Mouse (Mus musculus) layer of hippocampus, postnatal 10 days (tissue): ENCODE data around the gene Fars2. TPM values are rescaled to one million over a fixed set of nuclear protein-coding genes. Genes with fewer than 3 reads are reported as not detected.
"Not testable (repeated sequence)": the region's sequence is repeated elsewhere in the genome, so short reads cannot be mapped to it uniquely, and the experiment has no call there.

ENCODE experiments used
- DNase-seq, 2 experiments: peaks; one replicate each; pipeline ENCODE4 v3.0.0; 2021; ENCODE audit warnings: low spot score in 2 of 2
- total RNA-seq, 2 experiments: library from RNA; stranded (reverse); gene quantifications; 2 replicates each; pipeline ENCODE4 v1.2.3; 2021

The Fars2 gene
- total RNA-seq, 2 experiments from 2014 or later: 34.5 to 39.1 TPM

DNA sequence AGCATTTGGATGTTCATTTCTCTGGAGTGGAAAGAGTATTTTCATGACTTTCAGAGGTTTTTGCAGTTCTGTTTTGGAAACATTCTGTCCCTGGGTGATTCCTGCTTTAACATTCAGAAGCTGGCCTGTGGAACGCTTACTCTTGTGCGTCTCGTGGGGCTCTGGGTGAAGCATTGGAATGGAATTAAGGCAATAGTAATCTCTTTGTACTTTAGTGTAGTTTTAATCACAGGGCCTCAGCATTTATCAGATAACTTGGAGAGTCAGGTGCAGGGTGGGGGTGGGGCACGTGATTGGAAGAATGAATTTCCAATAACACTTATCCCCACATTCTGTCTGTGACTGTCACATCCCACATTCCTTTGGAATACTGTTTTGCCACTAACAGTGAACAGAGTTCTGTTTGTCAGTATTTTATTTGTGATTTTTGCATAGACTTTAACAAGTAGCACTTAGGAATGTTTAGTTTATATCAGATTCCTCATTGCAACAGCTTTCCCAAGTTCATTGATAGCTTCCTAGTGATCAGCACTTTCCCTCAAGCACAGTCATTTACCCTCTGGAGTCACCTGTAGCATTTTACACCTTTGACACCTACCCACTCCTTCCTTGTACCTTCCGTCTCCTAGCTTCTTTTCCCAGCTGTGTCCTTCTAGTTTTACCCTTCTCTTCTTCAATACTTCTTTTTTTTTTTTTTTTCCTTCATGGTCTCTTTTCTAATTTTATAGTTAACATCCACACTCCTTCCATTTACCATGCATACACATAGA lies 23.2 kb downstream of the Fars2 start:
- no peak for DNase-seq

DNA sequence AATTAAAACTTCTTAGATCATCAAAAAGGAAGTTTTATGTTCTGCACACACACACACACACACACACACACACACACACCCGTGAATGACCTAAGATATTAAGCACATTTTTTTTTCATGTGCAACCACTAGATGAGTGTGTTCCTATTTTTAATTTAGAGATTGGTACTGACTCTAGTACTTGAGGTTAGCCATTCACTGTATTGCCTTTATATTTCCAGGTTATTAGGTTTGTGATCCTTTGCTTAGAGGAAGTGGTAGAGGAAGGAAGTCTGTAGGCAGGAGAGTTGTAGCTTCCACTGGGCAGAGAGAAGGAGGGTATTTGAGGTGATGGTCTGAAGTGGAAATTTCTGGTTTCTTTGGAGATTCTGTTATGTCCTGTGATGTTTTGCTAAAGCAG lies 28.4 kb downstream of the Fars2 start:
- no peak for DNase-seq

DNA sequence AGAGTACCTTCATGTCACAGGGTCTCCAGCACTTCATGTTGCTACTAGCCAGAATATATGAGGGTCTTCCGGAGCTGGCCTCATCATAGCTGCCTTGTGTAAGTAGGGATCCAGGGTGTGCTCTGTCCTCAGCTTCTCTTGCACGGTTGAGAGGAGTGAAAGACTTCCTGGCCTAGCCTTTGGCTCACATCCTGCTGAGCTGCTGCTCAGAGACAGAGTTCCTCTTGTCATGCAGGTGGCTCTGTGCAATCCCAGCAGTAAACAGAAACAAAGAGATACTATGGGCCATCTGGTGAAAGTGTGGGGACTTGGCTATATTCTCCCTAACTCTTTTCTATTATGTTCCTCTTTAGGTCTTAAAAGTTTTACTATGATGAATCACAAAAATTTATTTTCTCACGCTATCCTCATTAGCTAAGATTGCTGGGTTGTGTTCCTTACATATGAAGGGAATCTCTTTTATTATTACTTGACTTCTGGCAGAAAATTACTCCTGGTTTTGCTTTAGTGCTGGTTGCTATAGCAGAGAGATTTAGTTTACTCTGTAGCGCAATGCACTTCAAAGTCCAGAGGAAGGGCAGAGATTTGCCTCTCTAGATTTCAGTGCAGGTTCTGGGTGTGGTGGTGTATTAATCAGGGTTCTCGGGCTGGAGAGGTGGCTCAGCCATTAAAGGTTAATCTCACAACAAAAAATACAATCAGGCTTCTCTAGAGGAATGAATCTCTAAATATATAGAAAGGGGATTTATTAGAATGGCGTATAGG lies 32.1 kb downstream of the Fars2 start:
- DNase-seq: no peak

DNA sequence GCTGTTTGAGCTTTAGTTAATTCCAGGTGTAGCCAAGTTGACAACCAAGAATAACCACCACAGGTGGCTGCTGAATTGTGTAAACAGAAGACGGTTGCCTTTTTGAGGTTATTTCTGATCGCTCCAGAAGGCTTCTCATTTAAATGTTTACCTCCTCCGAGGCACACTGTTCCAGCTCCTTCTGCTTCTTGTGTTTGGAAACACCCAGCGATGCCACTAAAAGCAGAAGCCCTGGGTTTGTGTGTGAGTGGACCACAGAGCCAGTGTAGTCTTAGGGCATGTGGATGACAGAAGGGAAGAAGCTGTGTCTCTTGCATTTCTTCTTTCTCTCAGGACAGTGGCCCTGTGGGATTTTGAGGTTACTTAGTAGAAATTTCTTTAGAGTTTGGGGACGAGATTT lies 33.1 kb downstream of the Fars2 start:
- no peak for DNase-seq

DNA sequence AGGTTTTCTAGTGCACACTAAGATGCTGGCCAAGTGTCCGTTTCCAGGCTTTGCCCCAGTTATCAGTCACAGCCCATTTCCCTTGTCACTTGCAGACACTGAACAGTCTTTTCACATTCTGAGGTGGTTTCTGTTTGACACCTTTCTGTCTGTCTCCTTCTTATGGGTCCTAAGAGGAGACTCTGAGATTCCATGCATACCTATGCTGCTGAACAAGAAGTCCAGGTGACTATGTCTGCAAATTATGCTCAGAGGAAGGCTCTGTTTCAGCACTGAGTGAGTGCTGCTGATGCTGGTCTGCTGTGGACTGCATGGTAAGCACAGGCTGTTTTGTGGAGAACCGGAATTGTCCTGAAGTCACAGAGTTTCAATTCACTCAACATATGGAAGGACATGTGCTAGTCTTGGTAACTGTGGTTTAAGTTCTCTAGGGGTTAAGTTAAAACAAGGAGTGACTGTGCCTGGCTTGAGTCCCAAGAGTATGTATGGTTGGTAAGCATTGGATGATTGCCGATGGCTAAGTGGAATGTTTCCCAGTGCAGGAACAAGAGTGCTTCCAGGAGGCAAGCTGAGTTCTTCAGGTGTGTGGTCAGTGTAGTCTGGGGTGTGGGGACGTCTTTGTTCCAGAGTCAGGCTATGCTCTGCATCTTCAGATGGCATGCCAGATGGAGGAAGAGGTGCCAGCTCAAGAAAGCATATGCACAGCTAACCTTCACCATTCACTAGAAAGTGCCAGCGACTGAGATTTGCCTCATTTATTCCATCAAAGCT lies 35.7 kb downstream of the Fars2 start:
- DNase-seq: no peak

DNA sequence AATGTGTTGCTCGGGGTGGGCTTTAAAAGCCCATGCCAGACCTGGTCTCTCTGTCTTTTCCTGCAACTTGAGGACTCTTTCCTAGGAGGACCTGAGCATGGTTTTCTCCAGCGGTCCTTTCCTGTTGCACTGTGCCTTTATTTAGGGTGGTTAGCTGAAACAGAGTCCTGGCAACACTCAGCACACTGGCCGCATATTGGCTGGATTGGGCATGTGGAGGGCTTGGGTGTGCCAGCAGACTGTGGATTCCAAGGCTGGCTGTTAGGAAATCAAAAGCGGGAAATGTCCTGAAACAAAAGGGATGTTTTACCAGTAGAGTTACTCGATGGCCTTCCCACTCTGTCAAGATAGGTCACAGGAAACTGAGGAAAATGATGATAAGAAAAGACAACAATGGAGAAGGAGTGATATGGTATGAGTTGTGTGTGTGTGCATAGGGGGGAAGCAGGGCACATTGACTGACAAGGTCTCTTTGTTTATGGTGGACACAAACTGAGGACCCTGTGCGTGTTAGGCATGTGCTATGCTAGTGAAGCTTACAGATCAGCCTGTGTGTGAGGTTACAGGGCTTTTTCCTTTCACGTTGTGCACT lies 39.2 kb downstream of the Fars2 start:
- DNase-seq: peak in 1 of 2 experiments; percentile 34

DNA sequence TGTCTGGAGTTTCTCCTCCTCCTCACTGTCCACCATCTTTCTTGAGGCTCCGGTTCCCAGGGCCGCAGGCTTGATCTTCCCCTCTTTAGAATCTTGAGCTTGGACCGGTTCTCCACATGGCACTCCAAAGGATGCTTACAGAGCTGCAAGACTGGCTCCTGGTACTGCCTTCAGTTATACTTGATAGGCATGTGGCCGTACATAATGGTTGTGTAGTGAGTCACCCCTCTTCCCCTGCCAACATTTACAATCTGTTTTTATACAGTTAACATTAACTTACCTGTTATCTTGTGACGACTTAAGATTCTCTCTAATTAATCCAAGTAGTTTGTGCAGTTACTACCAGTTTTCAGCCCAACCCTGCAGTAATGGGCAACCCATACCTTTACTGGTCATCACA lies 46.2 kb downstream of the Fars2 start:
- DNase-seq: no peak

DNA sequence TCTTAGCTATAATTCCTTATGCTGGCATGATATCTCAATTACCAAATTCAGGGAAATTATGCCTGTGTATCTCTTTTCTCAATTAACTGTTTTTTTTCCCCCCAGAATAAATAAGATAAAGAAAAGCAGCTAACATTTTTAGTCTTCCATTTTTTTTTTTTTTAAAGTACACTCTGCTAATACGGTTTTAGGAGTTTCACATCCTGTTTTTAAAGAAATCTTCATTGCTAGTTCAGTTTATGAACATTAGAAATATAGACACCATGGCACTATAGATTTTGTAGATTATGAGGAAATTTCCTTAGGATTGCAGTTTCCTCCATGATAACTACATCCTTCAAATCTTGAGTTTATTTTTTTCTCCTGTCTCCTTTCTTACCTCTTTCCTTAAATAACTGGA lies 46.7 kb downstream of the Fars2 start:
- DNase-seq: no peak

DNA sequence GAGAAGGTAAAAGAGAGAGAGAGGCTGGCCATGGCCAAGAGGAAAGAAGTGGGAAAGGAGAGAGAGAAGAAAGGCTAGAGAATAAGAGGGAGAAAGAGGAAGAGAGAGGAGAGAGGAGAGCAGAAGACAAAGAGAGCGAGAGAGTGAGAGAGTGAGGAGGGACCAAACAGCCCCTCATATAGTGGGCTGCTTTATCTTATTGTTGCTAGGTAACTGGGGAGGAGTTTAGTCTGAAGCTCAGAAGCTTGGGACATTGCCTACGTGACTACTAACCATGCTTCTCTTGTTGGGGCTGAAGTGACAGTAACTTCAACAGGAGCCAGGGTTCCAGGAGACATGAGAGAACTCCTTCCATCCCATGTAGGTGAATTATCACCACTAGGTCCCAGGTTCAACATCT lies 55.8 kb downstream of the Fars2 start:
- not testable (repeated sequence) for DNase-seq

DNA sequence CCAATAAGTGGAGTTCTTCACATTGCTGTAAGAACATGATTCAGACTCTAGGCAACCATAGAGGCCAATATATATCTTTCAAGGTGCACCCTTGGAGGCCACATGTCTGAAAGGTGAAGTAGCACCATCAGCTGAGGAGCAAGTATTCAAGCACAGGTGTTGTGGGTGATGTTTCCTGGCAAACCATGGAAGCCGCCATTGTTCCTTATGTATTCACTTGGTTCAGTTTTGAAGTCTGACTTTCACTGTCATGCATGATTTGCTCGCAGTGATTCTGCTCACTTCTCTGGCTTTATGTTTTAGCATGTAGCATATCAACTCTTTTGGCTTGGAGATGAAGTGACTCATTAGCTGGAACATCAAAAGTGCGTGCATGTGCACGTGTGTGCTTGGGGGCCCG lies 56.9 kb downstream of the Fars2 start:
- no peak for DNase-seq

DNA sequence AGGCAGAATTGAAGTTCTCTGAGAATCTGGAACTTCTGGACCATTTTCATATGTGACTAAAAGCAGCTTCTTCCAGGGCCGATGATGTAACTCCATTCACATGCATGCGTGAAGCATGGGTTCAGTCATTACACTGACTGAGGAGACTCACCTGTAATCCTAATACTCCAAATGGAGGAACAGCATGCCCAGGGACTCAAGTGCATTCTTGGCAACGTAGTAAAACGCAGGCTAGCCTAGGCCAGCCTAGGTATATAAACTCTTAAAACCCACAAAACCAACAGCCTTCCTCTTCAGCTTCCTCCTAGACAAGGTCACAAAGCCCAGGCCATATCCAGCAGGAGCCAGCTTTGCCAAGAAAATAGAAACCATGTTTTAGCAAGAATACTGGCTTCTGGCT lies 57.6 kb downstream of the Fars2 start:
- DNase-seq: no peak

DNA sequence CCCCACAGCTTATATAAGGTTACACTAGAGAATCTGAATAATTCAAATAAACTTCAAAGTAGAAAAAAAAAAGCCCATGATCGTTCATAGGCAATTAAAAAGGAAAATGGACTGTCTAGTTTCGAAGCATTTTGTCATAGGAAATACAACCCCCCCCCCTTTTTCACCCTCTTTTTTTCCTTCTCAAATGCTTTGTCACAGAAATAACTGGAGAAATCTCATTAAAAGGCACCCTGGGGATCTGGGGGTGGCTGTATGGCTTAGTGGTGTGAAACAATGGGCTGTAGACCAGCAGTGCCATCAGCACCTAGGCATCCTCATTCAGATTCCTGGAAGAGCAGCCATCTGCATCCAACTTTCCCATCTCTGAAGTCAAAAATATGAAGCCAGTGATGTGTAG lies 64.0 kb downstream of the Fars2 start:
- DNase-seq: no peak

DNA sequence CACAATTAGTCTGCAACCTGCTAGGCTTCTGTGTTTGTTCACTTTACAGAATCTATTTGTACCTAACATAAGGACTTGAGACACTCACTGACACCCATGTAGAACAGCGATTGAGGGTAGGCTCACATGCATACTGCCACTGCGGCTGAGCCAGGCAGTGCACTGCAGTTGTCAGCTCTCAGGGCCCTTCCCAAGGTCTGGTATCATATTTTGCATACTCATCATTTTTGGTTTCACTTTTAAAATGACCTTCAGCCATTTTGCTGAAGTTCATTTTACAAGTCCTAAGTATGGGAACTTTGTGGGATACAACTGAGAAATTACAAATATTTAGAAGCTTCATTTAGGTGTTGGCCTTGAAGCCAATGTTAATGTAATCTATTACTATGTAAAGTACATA lies 73.4 kb downstream of the Fars2 start:
- no peak for DNase-seq

DNA sequence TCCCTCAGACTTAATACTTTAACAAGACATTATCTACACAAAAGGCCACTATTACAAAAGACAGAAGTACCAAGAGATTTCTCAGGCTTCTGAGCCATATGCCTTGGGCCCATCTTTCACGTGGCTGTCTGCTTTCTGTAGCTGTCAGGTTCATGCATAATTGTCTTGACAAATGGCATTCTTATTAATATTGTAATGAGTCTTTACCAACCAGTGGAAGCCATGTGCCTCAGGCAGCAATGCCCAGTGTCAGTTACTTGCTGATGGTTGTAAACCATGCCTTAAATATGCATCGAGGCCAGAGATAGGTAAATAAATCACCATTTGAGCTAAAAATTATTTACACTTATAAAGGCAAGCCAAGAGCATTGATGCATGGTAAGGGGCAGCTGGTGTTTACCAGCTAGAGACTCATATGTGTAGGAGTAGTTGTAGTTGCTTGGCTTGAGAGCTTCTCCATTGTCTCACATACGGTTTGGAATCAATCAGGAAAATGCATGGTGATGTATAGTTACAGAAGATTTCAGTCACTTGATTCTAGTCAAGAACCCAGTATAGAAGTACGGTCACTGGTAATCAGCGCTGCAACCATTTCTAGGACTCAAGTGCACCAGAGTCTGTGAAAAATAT lies 76.4 kb downstream of the Fars2 start:
- no peak for DNase-seq

DNA sequence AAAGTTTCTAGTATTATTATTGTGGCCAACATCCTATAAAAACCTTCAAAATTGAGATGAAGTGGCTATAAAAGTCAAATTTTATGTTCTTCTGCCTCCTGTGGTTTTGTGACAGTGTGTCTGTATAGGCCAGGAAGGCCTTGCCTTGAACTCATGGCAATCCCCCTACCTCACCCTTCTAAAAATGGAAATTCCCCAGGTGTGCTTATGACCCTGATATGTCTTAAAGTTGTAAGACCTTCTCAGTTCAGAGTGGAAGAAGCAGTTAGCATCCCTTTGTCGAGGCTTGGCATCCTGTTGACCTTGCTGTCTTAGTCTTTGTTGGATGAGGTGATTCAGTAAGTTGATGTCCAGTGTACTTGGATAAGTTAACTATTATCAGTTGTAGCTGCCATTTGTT lies 82.1 kb downstream of the Fars2 start:
- DNase-seq: no peak

DNA sequence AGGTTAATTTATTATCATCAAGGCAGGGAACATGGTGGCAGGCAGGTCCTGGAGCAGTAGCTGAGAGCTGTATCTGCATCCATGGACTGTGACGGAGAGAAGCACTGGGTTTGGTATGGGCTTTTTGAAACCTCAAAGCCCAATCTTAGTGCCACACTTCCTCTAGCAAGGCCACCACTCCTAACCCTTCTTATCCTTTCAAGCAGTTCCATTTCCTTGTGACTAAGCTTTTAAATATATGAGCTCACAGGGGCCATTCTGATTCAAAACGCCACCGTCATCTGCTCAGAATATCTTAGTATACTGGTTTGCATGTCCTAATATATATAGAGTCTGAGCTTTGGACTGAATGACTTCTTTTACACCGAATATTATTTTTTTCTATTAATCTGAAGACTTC lies 83.2 kb downstream of the Fars2 start:
- no peak for DNase-seq

DNA sequence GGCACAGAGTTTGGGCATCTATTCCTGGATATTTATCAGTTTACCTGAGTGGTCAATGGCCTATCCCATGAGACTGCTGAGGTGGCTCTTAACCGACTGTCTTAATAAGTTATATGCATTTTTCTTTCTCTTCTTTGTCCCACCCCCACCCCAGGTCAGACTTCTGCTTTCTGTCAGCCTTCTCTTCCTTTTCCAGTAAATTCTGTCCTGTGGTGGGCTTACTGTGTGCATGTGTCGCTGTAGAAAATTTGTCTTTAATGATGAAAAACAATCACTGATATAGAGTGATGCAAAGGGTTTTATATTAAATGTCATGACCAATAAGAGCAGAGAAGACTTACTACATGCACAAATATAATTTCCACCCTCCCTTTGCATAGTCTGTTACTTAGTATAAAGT lies 85.3 kb downstream of the Fars2 start:
- no peak for DNase-seq

DNA sequence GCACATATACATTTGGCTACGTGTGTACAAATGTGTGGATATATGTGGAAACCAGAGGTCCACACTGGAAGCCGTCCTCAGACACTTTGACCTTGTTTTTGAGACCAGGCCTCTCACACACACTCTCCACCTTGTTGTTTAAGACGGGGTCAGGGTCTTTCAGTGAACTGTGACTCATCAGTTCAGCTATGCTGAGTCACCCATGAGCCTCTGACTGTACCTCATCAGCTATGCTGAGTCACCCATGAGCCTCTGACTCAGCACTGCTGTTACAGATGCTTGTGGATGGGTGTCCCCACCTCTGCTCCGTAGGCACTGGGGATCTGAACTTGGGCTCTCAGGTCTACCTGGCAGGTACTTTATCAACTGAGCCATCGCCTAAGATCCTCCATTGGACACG lies 85.8 kb downstream of the Fars2 start:
- DNase-seq: no peak

DNA sequence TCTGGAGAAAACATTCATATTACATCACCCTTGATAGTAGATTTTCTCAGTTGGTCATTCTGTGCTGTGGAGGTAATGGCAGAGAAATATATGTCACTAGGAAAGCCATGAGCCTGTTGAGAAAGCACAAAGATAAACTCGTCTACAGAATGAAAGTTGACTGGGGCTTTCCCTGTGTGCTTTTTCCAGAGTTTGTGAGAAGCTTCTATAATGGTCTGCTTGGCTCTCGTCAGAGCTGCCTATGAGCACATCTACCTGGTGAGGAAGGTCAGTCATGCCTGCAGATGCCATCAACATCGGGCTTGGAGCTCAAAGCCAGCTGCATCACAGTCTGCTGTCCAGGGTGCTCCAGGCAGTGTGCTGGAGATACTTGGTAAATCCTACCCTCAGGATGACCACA lies 87.1 kb downstream of the Fars2 start:
- no peak for DNase-seq

DNA sequence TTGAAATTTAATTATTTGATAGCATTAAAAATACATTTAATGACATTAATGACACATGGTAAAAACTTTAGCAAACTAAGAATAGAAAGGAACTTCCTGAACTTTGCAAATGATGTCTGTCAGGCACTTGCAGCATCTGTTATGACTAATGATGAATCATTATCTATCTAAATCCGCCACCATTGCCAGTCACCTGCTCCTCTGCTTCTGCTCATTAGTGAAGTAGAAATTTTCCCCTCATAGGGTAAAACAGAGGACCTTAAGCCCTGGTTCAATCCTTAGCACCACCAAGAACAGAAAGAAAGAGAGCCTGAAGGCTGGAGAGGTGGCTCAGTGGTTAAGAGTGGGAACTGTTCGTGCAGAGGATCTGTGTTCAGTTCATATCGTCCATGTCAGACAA lies 93.8 kb downstream of the Fars2 start:
- DNase-seq: no peak

DNA sequence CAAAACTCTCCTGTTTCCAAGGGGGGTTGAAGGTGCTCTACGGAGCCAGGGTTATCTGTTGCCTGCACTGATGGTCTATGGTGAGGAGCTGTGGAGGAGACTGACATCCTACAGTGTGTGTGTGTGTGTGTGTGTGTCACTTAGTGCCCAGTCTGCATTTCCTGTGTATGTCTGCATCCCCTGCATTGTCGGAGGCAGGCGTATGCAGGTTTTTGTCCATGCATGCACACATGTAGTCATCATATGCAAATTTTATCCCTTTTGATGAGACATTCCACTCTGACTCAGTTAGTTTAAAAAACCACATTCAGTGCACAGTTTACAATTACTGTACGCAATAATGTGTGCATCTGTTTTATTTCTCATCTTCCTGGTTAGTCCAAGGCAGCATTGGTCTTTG lies 96.8 kb downstream of the Fars2 start:
- no peak for DNase-seq
